Mouse (Mus musculus): ENCODE results near the gene Tm7sf3.
"Not testable (repeated sequence)": the region's sequence is repeated elsewhere in the genome, so short reads cannot be mapped to it uniquely, and the experiment has no call there.

Tm7sf3 gene

GRCm38 (mm10) chr6:146613907-146614306, 28.7 kb downstream of the Tm7sf3 start:
- no peak for DNase-seq (ENCODE audit: low spot score)

GRCm38 (mm10) chr6:146612736-146613135, 29.9 kb downstream of the Tm7sf3 start:
- DNase-seq (ENCODE audit: low spot score) = no peak

- no peak for DNase-seq (ENCODE audit: low spot score)
These were observed 30.7 kb downstream of the Tm7sf3 start for GRCm38 (mm10) chr6:146611897-146612296.

GRCm38 (mm10) chr6:146611385-146611784, 31.2 kb downstream of the Tm7sf3 start:
- DNase-seq (ENCODE audit: low spot score) = no peak

- DNase-seq (ENCODE audit: low spot score) = no peak
These were observed 39.0 kb downstream of the Tm7sf3 start for GRCm38 (mm10) chr6:146603651-146604050.

- DNase-seq (ENCODE audit: low spot score) = no peak
These were observed 40.0 kb downstream of the Tm7sf3 start for GRCm38 (mm10) chr6:146602601-146603000.

GRCm38 (mm10) chr6:146585134-146585533, 57.5 kb downstream of the Tm7sf3 start:
- no peak for DNase-seq (ENCODE audit: low spot score)

GRCm38 (mm10) chr6:146583366-146584046, 59.1 kb downstream of the Tm7sf3 start:
- DNase-seq (ENCODE audit: low spot score) = no peak

- no peak for DNase-seq (ENCODE audit: low spot score)
These were observed 62.2 kb downstream of the Tm7sf3 start for GRCm38 (mm10) chr6:146580381-146580926.

GRCm38 (mm10) chr6:146578586-146578985, 64.0 kb downstream of the Tm7sf3 start:
- no peak for DNase-seq (ENCODE audit: low spot score)

GRCm38 (mm10) chr6:146578111-146578531, 64.5 kb downstream of the Tm7sf3 start:
- peak; percentile 66 for DNase-seq (ENCODE audit: low spot score)

- peak; percentile 97 for DNase-seq (ENCODE audit: low spot score)
These were observed 65.1 kb downstream of the Tm7sf3 start, which contains the start of gene Ints13 for GRCm38 (mm10) chr6:146577310-146578109. Gene Ints13 (minus strand): TSS chr6:146577835.

- DNase-seq (ENCODE audit: low spot score) = no peak
These were observed 65.7 kb downstream of the Tm7sf3 start, which contains the start of gene Fgfr1op2 for GRCm38 (mm10) chr6:146576903-146577302. Gene Fgfr1op2 (plus strand): TSS chr6:146577203.

GRCm38 (mm10) chr6:146572073-146572472, 70.6 kb downstream of the Tm7sf3 start:
- no peak for DNase-seq (ENCODE audit: low spot score)

GRCm38 (mm10) chr6:146562461-146562860, 80.2 kb downstream of the Tm7sf3 start:
- not testable (repeated sequence) for DNase-seq (ENCODE audit: low spot score)

Measured in ovary, postnatal 36 days (tissue).